Mouse (Mus musculus) liver, postnatal 0 days (tissue): Measurements from ENCODE around the gene Sec24c.

Source experiments
- CTCF ChIP-seq: sonication (generic); IDR thresholded peaks from 2 replicates; pipeline ENCODE4 v1.5.1; 2016; ENCODE audit warnings: antibody characterized with exemption, low read depth
- EP300 ChIP-seq: IDR thresholded peaks from 2 replicates; pipeline ENCODE4 v1.6.1; 2016; ENCODE audit warnings: antibody characterized with exemption, low read depth, mild to moderate bottlenecking

- TF ChIP-seq CTCF (no peak), EP300 (no peak)
Measured at GRCm38 (mm10) chr14:20686576-20686975, 12.5 kb downstream of the Sec24c start.
